ENCODE assay signal across 8 mouse cellular contexts in genomic region chr5:50057612-50058420, GRCm38 (mm10). TPM values are rescaled to one million over a fixed set of nuclear protein-coding genes. Genes with fewer than 3 reads are reported as not detected.
DNase-seq lines count a peak whose midpoint lies in the region; ATAC-seq lines count a peak whose summit lies in the region.

No protein-coding gene starts in this region.

- 2% methylated on average over 26 of the region's 26 CpGs for WGBS in limb, embryonic 15.5 days
- WGBS in neural tube, embryonic 11.5 days = 1% methylated on average over 26 of the region's 26 CpGs

- no peaks in the 10 kb centered on the region for H3K36me3 ChIP-seq in limb, embryonic 15.5 days
- H3K36me3 ChIP-seq in neural tube, embryonic 11.5 days (ENCODE audit: control insufficient read depth, insufficient read depth, low read length) = no peaks in the 10 kb centered on the region

- H3K4me1 ChIP-seq in limb, embryonic 15.5 days = peaks cover 36% of the 10 kb centered on the region
- peaks cover 8% of the 10 kb centered on the region; the same call in 1 of the 2 replicates for H3K4me1 ChIP-seq in neural tube, embryonic 11.5 days (ENCODE audit: control insufficient read depth, insufficient read depth, low read length)

- peak; percentile 3; the same call in 1 of the 2 replicates for ATAC-seq in limb, embryonic 15.5 days (ENCODE audit: insufficient number of reproducible peaks, low FRiP score, low TSS enrichment, low read depth)
- ATAC-seq in neural tube, embryonic 11.5 days (ENCODE audit: insufficient read depth, low FRiP score, low TSS enrichment) = no peak

- no peaks in the 10 kb centered on the region for H3K9me3 ChIP-seq in limb, embryonic 15.5 days
- H3K9me3 ChIP-seq in neural tube, embryonic 11.5 days (ENCODE audit: control insufficient read depth, low read length) = no peaks in the 10 kb centered on the region

- peak overlapping the region; percentile 97 for H3K9ac ChIP-seq in limb, embryonic 15.5 days
- peak overlapping the region; percentile 97 for H3K9ac ChIP-seq in neural tube, embryonic 11.5 days (ENCODE audit: low read length)

- no peaks in the 10 kb centered on the region for H3K27me3 ChIP-seq in limb, embryonic 15.5 days
- no peaks in the 10 kb centered on the region for H3K27me3 ChIP-seq in neural tube, embryonic 11.5 days (ENCODE audit: control insufficient read depth, insufficient read depth, low read length)

- peak overlapping the region; percentile 98 for H3K4me3 ChIP-seq in limb, embryonic 15.5 days
- peak overlapping the region; percentile 93 for H3K4me3 ChIP-seq in neural tube, embryonic 11.5 days (ENCODE audit: low read depth, low read length)

- DNase-seq in heart, adult 18-20 months = peak; percentile 14 to 63
- no peak for DNase-seq in heart, postnatal 4 days
- peak; percentile 27 to 39 for DNase-seq in adrenal gland, postnatal 36 days
- peak; percentile 5 to 26 for DNase-seq in heart, adult 9 months (ENCODE audit: low spot score in 2 of 2)
- peak; percentile 66 for DNase-seq in neural tube, embryonic 11.5 days (ENCODE audit: low spot score)
- DNase-seq in cerebellum, adult 9-11 months = no peak
- DNase-seq in MN1 (ENCODE audit: low spot score) = no peak

- H3K27ac ChIP-seq in limb, embryonic 15.5 days = peak overlapping the region; percentile 96
- H3K27ac ChIP-seq in neural tube, embryonic 11.5 days (ENCODE audit: low read depth, low read length) = peak overlapping the region; percentile 88

- H3K4me2 ChIP-seq in limb, embryonic 15.5 days = peak overlapping the region; percentile 54
- H3K4me2 ChIP-seq in neural tube, embryonic 11.5 days (ENCODE audit: low read depth) = peak overlapping the region; percentile 46

RNA-seq across cellular contexts. Expression of gene Adgra3, which starts 1.0 kb away (rescaled TPM):
- total RNA-seq in heart, adult 18-20 months (2021) = 10 to 100 TPM; 20.0 to 31.3 TPM
- total RNA-seq in heart, postnatal 4 days (2021) = 10 to 100 TPM; 34.6 to 40.5 TPM
- 10 to 100 TPM; 39.2 to 56.5 TPM for total RNA-seq in adrenal gland, postnatal 36 days (2021)
- polyA plus RNA-seq in limb, embryonic 15.5 days (2015; fragmentation: Nextera tagmentation; extraction: Ambion mirVana) = 21.5 and 34.5 TPM in 2 replicates
- 45.3 and 47.8 TPM in 2 replicates for polyA plus RNA-seq in neural tube, embryonic 11.5 days (2014; fragmentation: Nextera tagmentation; extraction: Ambion mirVana)

Comparison
In these comparisons a context has a peak if more than half of its experiments do, and no peak if none do; other contexts are left out.
1. DNase-seq: peak in heart, adult 18-20 months (2 of 2), adrenal gland, postnatal 36 days (2 of 2), heart, adult 9 months (2 of 2) and neural tube, embryonic 11.5 days (single experiment); none in heart, postnatal 4 days (single experiment), cerebellum, adult 9-11 months (single experiment) and MN1 (single experiment).